Mouse (Mus musculus): ENCODE measurements around the gene Neb.
"Not testable (repeated sequence)": the region's sequence is repeated elsewhere in the genome, so short reads cannot be mapped to it uniquely, and the experiment has no call there.

Neb gene

GRCm38 (mm10) chr2:52193629-52194028 lies 184.6 kb downstream of the Neb start:
- no peak for DNase-seq (ENCODE audit: low spot score)

GRCm38 (mm10) chr2:52179678-52180077 lies 198.6 kb downstream of the Neb start:
- DNase-seq (ENCODE audit: low spot score): no peak

DNA sequence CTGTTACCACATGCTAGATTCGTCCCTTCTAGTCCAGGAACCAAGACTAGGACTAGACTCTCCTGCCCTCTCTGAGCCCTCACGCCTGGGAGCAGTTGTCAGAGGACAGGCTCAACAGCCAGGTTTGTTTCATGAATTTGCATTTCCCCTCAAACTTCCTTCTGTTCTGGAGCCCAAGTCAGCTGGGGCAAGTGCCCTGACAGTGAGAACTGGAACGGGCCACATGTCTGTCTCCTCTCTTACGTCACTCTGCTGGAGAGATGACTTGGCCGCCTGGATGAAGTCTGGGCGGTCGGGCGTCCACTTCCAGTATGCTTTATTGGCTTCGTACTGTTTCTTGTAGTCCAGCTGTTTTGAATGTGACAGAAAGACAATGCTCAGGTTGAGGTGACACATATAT lies 200.5 kb downstream of the Neb start:
- no peak for DNase-seq (ENCODE audit: low spot score)

DNA sequence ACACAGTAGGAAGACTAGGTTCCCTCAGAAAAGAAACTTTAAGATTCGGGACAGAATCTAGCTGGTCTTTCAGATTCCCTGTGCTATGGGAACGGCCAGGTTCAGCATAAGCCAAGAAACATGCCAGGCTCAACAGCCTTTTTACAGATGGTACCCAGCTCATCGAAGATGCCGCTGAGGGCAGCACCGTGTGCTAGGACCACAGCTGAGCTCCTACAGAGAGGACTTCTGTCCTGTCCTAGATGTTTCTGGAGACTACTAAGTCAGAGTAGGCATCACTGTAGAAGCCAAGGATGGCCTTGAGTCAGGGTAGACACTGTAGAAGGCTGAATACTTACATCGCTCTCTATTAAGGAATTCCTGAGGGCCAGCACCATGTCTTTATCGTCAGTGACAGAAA lies 201.1 kb downstream of the Neb start:
- DNase-seq (ENCODE audit: low spot score): no peak

DNA sequence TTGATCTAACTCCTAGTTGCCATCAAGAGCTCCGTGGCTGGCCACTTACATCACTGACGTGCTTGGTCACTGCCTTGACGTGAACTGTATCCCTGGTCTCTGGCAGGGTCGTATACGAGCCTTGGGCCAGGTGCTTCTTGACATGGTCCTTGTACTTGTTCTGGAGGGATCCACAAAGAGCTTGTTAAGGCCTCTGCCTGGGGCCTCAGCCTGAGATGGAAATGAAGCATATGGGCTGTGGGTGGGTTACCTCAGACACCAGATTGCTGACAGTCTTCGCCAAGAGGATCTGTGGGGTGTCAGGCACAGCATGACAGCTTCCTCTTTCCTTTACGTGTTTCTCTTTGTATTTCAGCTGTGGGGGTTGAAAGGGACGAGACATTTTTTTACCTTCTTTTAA lies 201.7 kb downstream of the Neb start:
- no peak for DNase-seq (ENCODE audit: low spot score)

DNA sequence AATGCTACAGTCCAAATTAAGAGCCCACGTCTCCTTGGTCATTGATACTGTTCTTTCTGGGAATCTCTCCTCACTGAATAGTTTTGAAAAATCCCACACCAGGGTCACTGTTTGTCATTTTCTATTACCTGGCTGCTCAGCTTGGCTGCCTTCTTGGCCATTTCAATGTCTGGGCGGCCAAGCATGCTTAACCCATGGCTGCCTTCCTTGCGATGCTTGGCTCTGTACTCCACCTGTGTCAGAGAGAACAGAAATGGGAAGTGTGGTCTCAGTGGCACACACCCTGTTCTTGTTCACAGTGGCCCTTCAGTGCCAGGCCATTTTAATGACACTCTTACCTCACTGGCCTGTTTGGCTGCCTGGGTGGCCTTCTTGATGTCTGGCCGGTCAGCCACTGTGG lies 203.3 kb downstream of the Neb start:
- no peak for DNase-seq (ENCODE audit: low spot score)

DNA sequence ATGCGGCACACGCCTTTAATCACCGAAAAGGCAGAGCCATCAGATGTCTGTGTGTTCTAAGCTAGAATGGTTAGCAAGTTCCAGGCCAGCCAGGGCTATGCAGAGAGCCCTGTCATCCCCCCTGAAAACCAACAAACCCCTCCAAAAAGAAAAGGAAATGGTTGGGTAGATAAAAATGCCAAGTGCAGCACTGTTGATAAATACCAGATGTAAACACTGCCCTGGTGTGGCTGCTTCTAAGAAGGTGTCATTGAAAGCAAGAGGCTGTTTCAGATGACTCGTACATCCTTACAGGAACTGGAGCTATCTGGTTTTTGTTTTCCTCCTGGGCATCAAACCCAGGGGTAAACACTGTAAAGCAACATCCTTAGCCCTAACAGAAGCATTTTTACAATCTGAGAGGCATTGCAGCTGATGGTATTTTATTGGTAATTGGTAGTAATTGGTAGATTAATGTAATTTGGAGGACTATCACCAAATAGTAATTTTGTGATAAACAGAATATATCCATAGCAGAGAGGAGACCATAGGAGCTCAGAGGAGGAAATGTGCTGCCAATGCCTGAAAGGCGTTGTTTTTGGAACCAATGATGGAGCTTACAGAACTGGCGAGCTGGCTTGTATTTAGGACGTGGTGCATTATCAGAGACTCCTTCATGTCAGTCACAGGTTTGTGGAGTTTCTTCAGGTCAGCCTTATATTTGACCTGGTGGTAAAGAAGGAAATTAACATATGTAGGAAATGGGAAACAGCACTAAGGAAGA lies 208.8 kb downstream of the Neb start:
- no peak for DNase-seq (ENCODE audit: low spot score)

DNA sequence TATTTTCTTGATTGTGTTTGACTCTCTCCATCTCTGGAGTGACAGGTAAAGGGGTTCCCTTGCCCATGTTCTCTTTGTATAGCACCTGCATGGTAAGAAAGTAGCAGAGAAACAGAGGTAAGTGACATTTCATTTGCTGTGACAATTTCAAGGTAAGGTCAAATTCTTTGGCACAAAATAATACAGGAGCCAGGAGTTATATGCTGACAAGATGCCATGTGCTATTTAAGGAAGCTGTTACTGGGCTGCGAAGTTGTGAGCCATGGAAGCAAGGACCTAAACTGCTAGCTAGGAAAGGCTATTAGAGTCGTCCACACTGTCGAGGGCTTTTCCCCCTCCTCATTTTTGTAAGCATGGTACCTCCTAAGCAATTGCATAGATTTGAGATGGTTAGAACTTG lies 225.2 kb downstream of the Neb start:
- DNase-seq (ENCODE audit: low spot score): no peak

- no peak for DNase-seq (ENCODE audit: low spot score)
Observed at GRCm38 (mm10) chr2:52133351-52133750, 244.9 kb downstream of the Neb start.

GRCm38 (mm10) chr2:52131370-52131769 lies 246.9 kb downstream of the Neb start:
- not testable (repeated sequence) for DNase-seq (ENCODE audit: low spot score)

GRCm38 (mm10) chr2:52114086-52114485 lies 264.2 kb downstream of the Neb start:
- no peak for DNase-seq (ENCODE audit: low spot score)
